Mouse (Mus musculus) embryonic facial prominence, embryonic 11.5 days (tissue): ENCODE results near the gene Lemd1. TPM values are rescaled to one million over a fixed set of nuclear protein-coding genes. Genes with fewer than 3 reads are reported as not detected.

Source experiments
- ATAC-seq: fragments of 200-750 bp; cut with Nextera tagmentation; replicated peaks from 2 replicates; pipeline ENCODE4 v1.8.0; 2017; ENCODE audit warnings: low read depth; ENCODE audit not compliant: insufficient number of reproducible peaks, low FRiP score, low TSS enrichment
- DNase-seq: peaks from one replicate; pipeline ENCODE4 v3.0.0-alpha.2; 2015; ENCODE audit warnings: low spot score
- H3K27ac ChIP-seq: fragments of 300-500 bp; sonication (generic); replicated peaks from 2 replicates; pipeline ENCODE4 v1.5.1; 2014; ENCODE audit warnings: mild to moderate bottlenecking, low read depth, low read length, control low read depth
- H3K27me3 ChIP-seq: fragments of 300-500 bp; sonication (generic); 2 replicates; pipeline ENCODE4 v1.6.1; 2014; ENCODE audit warnings: mild to moderate bottlenecking, low read length, moderate library complexity, mixed read lengths; ENCODE audit not compliant: control insufficient read depth, insufficient read depth
- H3K36me3 ChIP-seq: fragments of 300-500 bp; sonication (generic); replicated peaks from 2 replicates; pipeline ENCODE4 v1.6.1; 2014; ENCODE audit warnings: low read depth, mild to moderate bottlenecking, low read length, moderate library complexity, mixed read lengths; ENCODE audit not compliant: control insufficient read depth, insufficient read depth
- H3K4me1 ChIP-seq: fragments of 300-500 bp; sonication (generic); 2 replicates; pipeline ENCODE4 v1.6.1; 2014; ENCODE audit warnings: low read length, mixed read lengths; ENCODE audit not compliant: control insufficient read depth, insufficient read depth
- H3K4me2 ChIP-seq: fragments of 300-500 bp; sonication (generic); 2 replicates; pipeline ENCODE4 v1.6.1; 2014; ENCODE audit warnings: low read depth, mild to moderate bottlenecking, control low read depth, low read length, moderate library complexity
- H3K4me3 ChIP-seq: fragments of 300-500 bp; sonication (generic); 2 replicates; pipeline ENCODE4 v1.5.1; 2014; ENCODE audit warnings: low read depth, low read length, control low read depth
- H3K9ac ChIP-seq: fragments of 300-500 bp; sonication (generic); replicated peaks from 2 replicates; pipeline ENCODE4 v1.6.1; 2014; ENCODE audit warnings: mild to moderate bottlenecking, control low read depth, low read length
- H3K9me3 ChIP-seq: fragments of 300-500 bp; sonication (generic); replicated peaks from 2 replicates; pipeline ENCODE4 v1.6.1; 2016; ENCODE audit warnings: mild to moderate bottlenecking, low read length, inconsistent platforms, mixed read lengths; ENCODE audit not compliant: control insufficient read depth
- WGBS: fragments of 180-500 bp; shearing (Covaris S2); extraction: QIAGEN DNeasy Blood & Tissue Kit; methylation state at CpG from one replicate; pipeline ENCODE4 v1.1.7; 2014; 5-methylcytosine and 5-hydroxymethylcytosine counted together
- polyA plus RNA-seq: library from polyadenylated mRNA; unstranded; fragments of >200 nt; fragmentation: Nextera tagmentation; extraction: Ambion mirVana; gene quantifications from 2 replicates; pipeline ENCODE4 v1.2.1, GENCODE M21; 2014

Lemd1 gene
- polyA plus RNA-seq, 1 experiment from 2014 or later, result 1.1 TPM

GRCm38 (mm10) chr1:132199934-132200333 lies 8.7 kb downstream of the Lemd1 start:
- Histone ChIP-seq H3K9me3 (no peaks in the 10 kb centered on the region), H3K27ac (no peak overlapping the region), H3K27me3 (peaks cover 4% of the 10 kb centered on the region; the same call in 1 of the 2 replicates), H3K4me1 (peaks cover 3% of the 10 kb centered on the region; the same call in 1 of the 2 replicates), H3K4me3 (no peak overlapping the region), H3K9ac (no peak overlapping the region), H3K4me2 (no peak overlapping the region), H3K36me3 (no peaks in the 10 kb centered on the region)
- 8% methylated on average over 12 of the region's 12 CpGs for WGBS
- no peak for ATAC-seq
- no peak for DNase-seq

- H3K27ac ChIP-seq, result no peak overlapping the region
- H3K9ac ChIP-seq, result no peak overlapping the region
- 8% methylated on average over 11 of the region's 11 CpGs for WGBS
- DNase-seq, result peak; percentile 72
- H3K36me3 ChIP-seq, result no peaks in the 10 kb centered on the region
- peak; percentile 58 for ATAC-seq
- H3K9me3 ChIP-seq, result no peaks in the 10 kb centered on the region
- H3K27me3 ChIP-seq, result peaks cover 4% of the 10 kb centered on the region; the same call in 1 of the 2 replicates
- H3K4me2 ChIP-seq, result peak overlapping the region; percentile 20; the same call in 1 of the 2 replicates
- H3K4me1 ChIP-seq, result peaks cover 3% of the 10 kb centered on the region; the same call in 1 of the 2 replicates
- no peak overlapping the region for H3K4me3 ChIP-seq
Measured at GRCm38 (mm10) chr1:132200562-132201510, 9.6 kb downstream of the Lemd1 start.

- no peak overlapping the region for H3K27ac ChIP-seq
- H3K36me3 ChIP-seq, result no peaks in the 10 kb centered on the region
- DNase-seq, result no peak
- H3K9ac ChIP-seq, result no peak overlapping the region
- no peak for ATAC-seq
- peaks cover 4% of the 10 kb centered on the region; the same call in 1 of the 2 replicates for H3K27me3 ChIP-seq
- H3K4me2 ChIP-seq, result no peak overlapping the region
- no peaks in the 10 kb centered on the region for H3K9me3 ChIP-seq
- no peak overlapping the region for H3K4me3 ChIP-seq
- 33% methylated on average over 4 of the region's 4 CpGs for WGBS
- peaks cover 3% of the 10 kb centered on the region; the same call in 1 of the 2 replicates for H3K4me1 ChIP-seq
Measured at GRCm38 (mm10) chr1:132201511-132201860, 10.3 kb downstream of the Lemd1 start.

GRCm38 (mm10) chr1:132201936-132202335 lies 10.7 kb downstream of the Lemd1 start:
- Histone ChIP-seq H3K4me2 (no peak overlapping the region), H3K9me3 (no peaks in the 10 kb centered on the region), H3K36me3 (no peaks in the 10 kb centered on the region), H3K4me3 (no peak overlapping the region), H3K4me1 (peaks cover 3% of the 10 kb centered on the region; the same call in 1 of the 2 replicates), H3K27ac (no peak overlapping the region), H3K27me3 (peaks cover 4% of the 10 kb centered on the region; the same call in 1 of the 2 replicates), H3K9ac (no peak overlapping the region)
- 74% methylated on average over 2 of the region's 2 CpGs for WGBS
- ATAC-seq (no peak), DNase-seq (no peak)

GRCm38 (mm10) chr1:132202771-132203170 lies 11.5 kb downstream of the Lemd1 start:
- no peak for ATAC-seq
- Histone ChIP-seq H3K36me3 (no peaks in the 10 kb centered on the region), H3K9me3 (no peaks in the 10 kb centered on the region), H3K27ac (no peak overlapping the region), H3K4me1 (peaks cover 3% of the 10 kb centered on the region; the same call in 1 of the 2 replicates), H3K27me3 (peaks cover 2% of the 10 kb centered on the region; the same call in 1 of the 2 replicates), H3K4me2 (no peak overlapping the region), H3K4me3 (no peak overlapping the region), H3K9ac (no peak overlapping the region)
- 90% methylated on average over 5 of the region's 5 CpGs for WGBS
- DNase-seq, result no peak

- 43% methylated on average over 5 of the region's 5 CpGs for WGBS
- H3K36me3 ChIP-seq, result no peaks in the 10 kb centered on the region
Measured at GRCm38 (mm10) chr1:132205958-132206357, 14.7 kb downstream of the Lemd1 start.

GRCm38 (mm10) chr1:132206828-132207227 lies 15.6 kb downstream of the Lemd1 start:
- Histone ChIP-seq H3K4me3 (no peak overlapping the region), H3K36me3 (no peaks in the 10 kb centered on the region), H3K27ac (no peak overlapping the region), H3K9ac (no peak overlapping the region), H3K4me1 (no peaks in the 10 kb centered on the region), H3K9me3 (no peaks in the 10 kb centered on the region), H3K4me2 (no peak overlapping the region), H3K27me3 (peaks cover 3% of the 10 kb centered on the region; the same call in 1 of the 2 replicates)
- ATAC-seq (no peak), DNase-seq (no peak)
- 70% methylated on average over 3 of the region's 3 CpGs for WGBS

More at GRCm38 (mm10) chr1:132205958-132206357, 14.7 kb downstream of the Lemd1 start:
- Histone ChIP-seq H3K4me1 (no peaks in the 10 kb centered on the region), H3K4me2 (no peak overlapping the region), H3K4me3 (no peak overlapping the region), H3K9ac (no peak overlapping the region), H3K9me3 (no peaks in the 10 kb centered on the region), H3K27me3 (no peaks in the 10 kb centered on the region; the same call in 1 of the 2 replicates), H3K27ac (no peak overlapping the region)
- no peak for DNase-seq
- ATAC-seq, result no peak

- Histone ChIP-seq H3K4me3 (no peak overlapping the region), H3K4me1 (no peaks in the 10 kb centered on the region; the same call in 1 of the 2 replicates), H3K9me3 (no peaks in the 10 kb centered on the region), H3K9ac (no peak overlapping the region), H3K27me3 (peaks cover 3% of the 10 kb centered on the region; the same call in 1 of the 2 replicates), H3K36me3 (no peaks in the 10 kb centered on the region), H3K27ac (no peak overlapping the region), H3K4me2 (no peak overlapping the region)
- DNase-seq, result no peak
- no peak for ATAC-seq
- WGBS, result 15% methylated on average over 4 of the region's 4 CpGs
Measured at GRCm38 (mm10) chr1:132208154-132208553, 16.9 kb downstream of the Lemd1 start.
